Mouse (Mus musculus) embryo, embryonic 11 days (tissue): ENCODE results near the gene Becn1.

Experiments
- DNase-seq: peaks from one replicate; pipeline ENCODE4 v3.0.0-alpha.2; 2015

Becn1 gene

GRCm38 (mm10) chr11:101263989-101264280 is 38.2 kb downstream of the Becn1 start:
- no peak for DNase-seq

- DNase-seq, result peak; percentile 37
Measured at GRCm38 (mm10) chr11:101263138-101263988, 38.7 kb downstream of the Becn1 start.

- peak; percentile 64 for DNase-seq
Measured at GRCm38 (mm10) chr11:101262272-101262967, 39.7 kb downstream of the Becn1 start.

GRCm38 (mm10) chr11:101260826-101261380 is 41.2 kb downstream of the Becn1 start:
- DNase-seq, result peak; percentile 27

GRCm38 (mm10) chr11:101259948-101260825 is 41.9 kb downstream of the Becn1 start, which contains the start of gene Wnk4:
TSS of gene Wnk4 (plus strand) at chr11:101260567.
- peak; percentile 85 for DNase-seq

- DNase-seq, result peak; percentile 36
Measured at GRCm38 (mm10) chr11:101259261-101259712, 42.8 kb downstream of the Becn1 start.

- no peak for DNase-seq
Measured at GRCm38 (mm10) chr11:101255826-101256775, 46.0 kb downstream of the Becn1 start.

- peak; percentile 92 for DNase-seq
Measured at GRCm38 (mm10) chr11:101253613-101254389, 48.3 kb downstream of the Becn1 start, which contains the start of gene Vps25. TSS of gene Vps25 (plus strand) at chr11:101253707.

- no peak for DNase-seq
Measured at GRCm38 (mm10) chr11:101252941-101253340, 49.1 kb downstream of the Becn1 start.

- DNase-seq, result no peak
Measured at GRCm38 (mm10) chr11:101251031-101251430, 51.1 kb downstream of the Becn1 start.

- peak; percentile 79 for DNase-seq
Measured at GRCm38 (mm10) chr11:101248258-101248994, 53.7 kb downstream of the Becn1 start.

GRCm38 (mm10) chr11:101247521-101248030 is 54.5 kb downstream of the Becn1 start:
- no peak for DNase-seq

GRCm38 (mm10) chr11:101246702-101247012 is 55.4 kb downstream of the Becn1 start:
- DNase-seq, result no peak

- peak; percentile 72 for DNase-seq
Measured at GRCm38 (mm10) chr11:101245855-101246701, 56.0 kb downstream of the Becn1 start, which contains the start of gene Ramp2. TSS of gene Ramp2 (plus strand) at chr11:101246028.

GRCm38 (mm10) chr11:101245071-101245470 is 57.0 kb downstream of the Becn1 start:
- peak; percentile 74 for DNase-seq

GRCm38 (mm10) chr11:101238071-101238647 is 63.9 kb downstream of the Becn1 start:
- peak; percentile 27 for DNase-seq

GRCm38 (mm10) chr11:101236782-101237181 is 65.3 kb downstream of the Becn1 start:
- no peak for DNase-seq
